In genomic region chr2:34482531-34482930, GRCm38 (mm10) we compare ENCODE assay signal across 24 mouse cellular contexts.
DNase-seq lines count a peak whose midpoint lies in the region; ATAC-seq lines count a peak whose summit lies in the region.
"Had no signal": no experiment of that assay in that cellular context is flagged by ENCODE, and none has a peak within 500 bp of the region (broad histone marks: within the 10 kb centered on the region; RNA-seq: fewer than 3 reads in every experiment).

No protein-coding gene starts in this region.

- no peak overlapping the region for H3K9ac ChIP-seq in hindbrain, embryonic 14.5 days
- H3K9ac ChIP-seq in neural tube, embryonic 13.5 days, result no peak overlapping the region
- H3K9ac ChIP-seq in intestine, embryonic 16.5 days (ENCODE audit: low read depth, low read length), result no peak overlapping the region
- H3K9ac ChIP-seq: embryonic facial prominence, embryonic 12.5 days; heart, embryonic 13.5 days; kidney, embryonic 15.5 days; limb, embryonic 13.5 days; liver, embryonic 14.5 days; lung, embryonic 15.5 days had no signal

- H3K4me2 ChIP-seq in hindbrain, embryonic 14.5 days (replicated peaks), result no peak overlapping the region
- no peak overlapping the region for H3K4me2 ChIP-seq in neural tube, embryonic 13.5 days
- no peak overlapping the region for H3K4me2 ChIP-seq in intestine, embryonic 16.5 days (ENCODE audit: low read depth, low read length)
- H3K4me2 ChIP-seq: embryonic facial prominence, embryonic 12.5 days; heart, embryonic 13.5 days; kidney, embryonic 15.5 days; limb, embryonic 13.5 days; lung, embryonic 15.5 days; midbrain, embryonic 11.5 days had no signal

- no peak for ATAC-seq in hindbrain, embryonic 14.5 days (ENCODE audit: low FRiP score)
- no peak for ATAC-seq in neural tube, embryonic 13.5 days (ENCODE audit: low read depth)
- peak; percentile 37 for ATAC-seq in intestine, embryonic 16.5 days
- ATAC-seq: forebrain, embryonic 14.5 days; inflammation-experienced regulatory T-cells, adult 6 months had no signal

- H3K27ac ChIP-seq in hindbrain, embryonic 10.5 days, result no peak overlapping the region
- no peak overlapping the region for H3K27ac ChIP-seq in hindbrain, embryonic 14.5 days
- H3K27ac ChIP-seq in neural tube, embryonic 13.5 days (replicated peaks), result 0 out of 2 replicates have a peak overlapping the region, but pooled peaks have one; percentile 9
- 0 out of 2 replicates have a peak overlapping the region, but pooled peaks have one; percentile 2 for H3K27ac ChIP-seq in intestine, embryonic 16.5 days (ENCODE audit: low read length)
- H3K27ac ChIP-seq: embryonic facial prominence, embryonic 12.5 days; heart, embryonic 13.5 days; kidney, embryonic 15.5 days; limb, embryonic 13.5 days; liver, embryonic 14.5 days; lung, embryonic 15.5 days; macrophage had no signal

- DNase-seq in hindbrain, embryonic 10.5 days (ENCODE audit: low spot score), result peak; percentile 5
- no peak for DNase-seq in hindbrain, embryonic 14.5 days (ENCODE audit: low spot score)
- DNase-seq in neural tube, embryonic 10.5 days (ENCODE audit: extremely low spot score, low spot score), result no peak
- peak; percentile 60 for DNase-seq in cerebellum, adult 9-10 months
- no peak for DNase-seq in layer of hippocampus, postnatal 25 days (ENCODE audit: extremely low spot score in 1 of 2, low spot score in 1 of 2)
- DNase-seq in layer of hippocampus, postnatal 36 days, result no peak
- DNase-seq: adrenal gland, postnatal 25 days; gastrocnemius, postnatal 10 days; heart, adult 18-20 months; thymus, postnatal 4 days had no signal

- H3K9me3 ChIP-seq in hindbrain, embryonic 10.5 days, result no peaks in the 10 kb centered on the region
- no peaks in the 10 kb centered on the region for H3K9me3 ChIP-seq in hindbrain, embryonic 14.5 days (ENCODE audit: control insufficient read depth, low read length)
- H3K9me3 ChIP-seq in neural tube, embryonic 13.5 days, result no peaks in the 10 kb centered on the region
- H3K9me3 ChIP-seq in intestine, embryonic 16.5 days (ENCODE audit: control insufficient read depth, low read length), result no peaks in the 10 kb centered on the region
- H3K9me3 ChIP-seq: embryonic facial prominence, embryonic 12.5 days; G1E; heart, embryonic 13.5 days; kidney, embryonic 15.5 days; limb, embryonic 13.5 days; lung, embryonic 15.5 days had no signal

- no peaks in the 10 kb centered on the region for H3K36me3 ChIP-seq in hindbrain, embryonic 10.5 days
- no peaks in the 10 kb centered on the region for H3K36me3 ChIP-seq in hindbrain, embryonic 14.5 days (replicated peaks; ENCODE audit: control insufficient read depth, insufficient read depth)
- no peaks in the 10 kb centered on the region for H3K36me3 ChIP-seq in neural tube, embryonic 13.5 days
- no peaks in the 10 kb centered on the region for H3K36me3 ChIP-seq in intestine, embryonic 16.5 days (ENCODE audit: control insufficient read depth, insufficient read depth, low read length)
- H3K36me3 ChIP-seq: embryonic facial prominence, embryonic 12.5 days; heart, embryonic 13.5 days; kidney, embryonic 15.5 days; limb, embryonic 13.5 days; lung, embryonic 15.5 days had no signal

- H3K4me3 ChIP-seq in hindbrain, embryonic 10.5 days, result no peak overlapping the region
- no peak overlapping the region for H3K4me3 ChIP-seq in hindbrain, embryonic 14.5 days (replicated peaks; ENCODE audit: low read length)
- no peak overlapping the region for H3K4me3 ChIP-seq in neural tube, embryonic 13.5 days
- H3K4me3 ChIP-seq in intestine, embryonic 16.5 days (ENCODE audit: low read length), result no peak overlapping the region
- H3K4me3 ChIP-seq: embryonic facial prominence, embryonic 12.5 days; erythroblast, embryonic 14.5 days; heart, embryonic 13.5 days; kidney, embryonic 15.5 days; limb, embryonic 13.5 days; lung, embryonic 15.5 days had no signal

- H3K4me1 ChIP-seq in hindbrain, embryonic 10.5 days (replicated peaks), result peaks cover 19% of the 10 kb centered on the region
- peaks cover 22% of the 10 kb centered on the region for H3K4me1 ChIP-seq in hindbrain, embryonic 14.5 days (replicated peaks; ENCODE audit: control insufficient read depth, insufficient read depth, low read length)
- peaks cover 34% of the 10 kb centered on the region for H3K4me1 ChIP-seq in neural tube, embryonic 13.5 days (replicated peaks)
- H3K4me1 ChIP-seq in intestine, embryonic 16.5 days (ENCODE audit: control insufficient read depth, insufficient read depth, low read length), result peaks cover 3% of the 10 kb centered on the region
- H3K4me1 ChIP-seq: lung, embryonic 15.5 days had no signal

- 80% methylated on average over 3 of the region's 3 CpGs for WGBS in hindbrain, embryonic 10.5 days
- WGBS in hindbrain, embryonic 14.5 days, result 58% methylated on average over 3 of the region's 3 CpGs
- 50% methylated on average over 3 of the region's 3 CpGs for WGBS in neural tube, embryonic 13.5 days
- WGBS in intestine, embryonic 16.5 days, result 77% methylated on average over 3 of the region's 3 CpGs

- no peaks in the 10 kb centered on the region for H3K27me3 ChIP-seq in hindbrain, embryonic 10.5 days (ENCODE audit: insufficient read depth, poor library complexity, severe bottlenecking)
- no peaks in the 10 kb centered on the region for H3K27me3 ChIP-seq in hindbrain, embryonic 14.5 days (ENCODE audit: control insufficient read depth, insufficient read depth, low read length)
- H3K27me3 ChIP-seq in neural tube, embryonic 13.5 days, result no peaks in the 10 kb centered on the region
- no peaks in the 10 kb centered on the region for H3K27me3 ChIP-seq in intestine, embryonic 16.5 days (replicated peaks; ENCODE audit: control insufficient read depth, insufficient read depth, low read length)
- H3K27me3 ChIP-seq: embryonic facial prominence, embryonic 12.5 days; heart, embryonic 13.5 days; kidney, embryonic 15.5 days; limb, embryonic 13.5 days; lung, embryonic 15.5 days had no signal

Comparison
In these comparisons a context has a peak if more than half of its experiments do, and no peak if none do; other contexts are left out.
1. DNase-seq: peak in hindbrain, embryonic 10.5 days (single experiment) and cerebellum, adult 9-10 months (single experiment); none in hindbrain, embryonic 14.5 days (single experiment), neural tube, embryonic 10.5 days (single experiment), layer of hippocampus, postnatal 25 days (0 of 2) and layer of hippocampus, postnatal 36 days (0 of 2).
2. H3K27ac ChIP-seq: peak in neural tube, embryonic 13.5 days (single experiment) and intestine, embryonic 16.5 days (single experiment); none in hindbrain, embryonic 10.5 days (single experiment) and hindbrain, embryonic 14.5 days (single experiment).